Mouse (Mus musculus) brain, embryonic 14.5 days (tissue): ENCODE measurements around the gene Zmym4.

Experiments
- CTCF ChIP-seq: fragments of 200-500 bp; IDR thresholded peaks from 2 replicates; pipeline ENCODE4 v1.5.1; 2012; ENCODE audit warnings: inconsistent platforms, mild to moderate bottlenecking, moderate library complexity, borderline replicate concordance; ENCODE audit not compliant: insufficient read depth, insufficient read length; ENCODE audit errors: extremely low read depth
- POLR2A ChIP-seq: fragments of 200-500 bp; IDR thresholded peaks from 2 replicates; pipeline ENCODE4 v1.6.1; 2012; ENCODE audit warnings: mild to moderate bottlenecking, inconsistent platforms, borderline replicate concordance; ENCODE audit not compliant: poor library complexity, insufficient read depth, insufficient read length, severe bottlenecking; ENCODE audit errors: extremely low read depth

DNA sequence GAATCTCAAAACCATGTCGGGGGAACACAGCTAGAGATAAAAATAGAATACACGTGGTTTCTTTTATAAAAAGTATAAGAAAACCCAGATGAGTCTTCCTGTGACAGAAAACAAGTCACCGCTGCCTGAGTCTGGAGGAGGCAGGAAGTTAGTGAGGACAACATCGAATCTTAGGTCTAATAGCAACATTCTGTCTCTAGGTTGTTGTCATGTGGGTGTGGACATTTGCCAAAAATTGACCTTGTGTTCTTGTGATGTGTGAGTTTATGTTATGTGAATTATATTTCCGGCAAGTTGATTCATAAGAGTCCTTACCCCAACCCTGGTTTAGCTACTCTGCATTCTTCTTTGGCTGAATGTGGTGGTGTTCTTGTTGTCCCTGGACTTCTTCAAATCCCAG, 154.7 kb downstream of the Zmym4 start:
- TF ChIP-seq CTCF (no peak), POLR2A (no peak)
